Mouse (Mus musculus): ENCODE measurements around the gene Cyp2j9. TPM values are rescaled to one million over a fixed set of nuclear protein-coding genes. Genes with fewer than 3 reads are reported as not detected.

Gene Cyp2j9
- polyA plus RNA-seq, 1 experiment from 2014 or later, result 3.3 TPM

- H3K4me1 ChIP-seq (ENCODE audit: control insufficient read depth, insufficient read depth, low read length), result no peaks in the 10 kb centered on the region
- H3K36me3 ChIP-seq (ENCODE audit: control insufficient read depth, insufficient read depth, low read length), result no peaks in the 10 kb centered on the region
- no peak overlapping the region for H3K4me3 ChIP-seq (ENCODE audit: low read depth, low read length)
- no peak overlapping the region for H3K27ac ChIP-seq (replicated peaks; ENCODE audit: low read depth, low read length)
- H3K9ac ChIP-seq (ENCODE audit: low read depth, low read length), result no peak overlapping the region
- DNase-seq (ENCODE audit: low spot score), result no peak
- ATAC-seq (ENCODE audit: low read depth), result no peak
- H3K9me3 ChIP-seq (ENCODE audit: control insufficient read depth, low read length), result no peaks in the 10 kb centered on the region
- H3K4me2 ChIP-seq (ENCODE audit: low read depth, low read length), result no peak overlapping the region
- H3K27me3 ChIP-seq (replicated peaks; ENCODE audit: control insufficient read depth, insufficient read depth, low read length), result no peaks in the 10 kb centered on the region
Measured at GRCm38 (mm10) chr4:96565808-96566207, 25.6 kb downstream of the Cyp2j9 start.

GRCm38 (mm10) chr4:96560464-96560863 lies 30.9 kb downstream of the Cyp2j9 start:
- Histone ChIP-seq H3K4me2 (ENCODE audit: low read depth, low read length) (no peak overlapping the region), H3K27ac (replicated peaks; ENCODE audit: low read depth, low read length) (no peak overlapping the region), H3K9me3 (ENCODE audit: control insufficient read depth, low read length) (no peaks in the 10 kb centered on the region), H3K4me3 (ENCODE audit: low read depth, low read length) (no peak overlapping the region), H3K36me3 (ENCODE audit: control insufficient read depth, insufficient read depth, low read length) (no peaks in the 10 kb centered on the region), H3K4me1 (ENCODE audit: control insufficient read depth, insufficient read depth, low read length) (no peaks in the 10 kb centered on the region), H3K9ac (ENCODE audit: low read depth, low read length) (no peak overlapping the region), H3K27me3 (replicated peaks; ENCODE audit: control insufficient read depth, insufficient read depth, low read length) (no peaks in the 10 kb centered on the region)
- DNase-seq (ENCODE audit: low spot score), result no peak
- no peak for ATAC-seq (ENCODE audit: low read depth)
- 74% methylated on average over 1 of the region's 1 CpGs for WGBS

- H3K4me3 ChIP-seq (ENCODE audit: low read depth, low read length), result no peak overlapping the region
- H3K9ac ChIP-seq (ENCODE audit: low read depth, low read length), result no peak overlapping the region
- H3K27me3 ChIP-seq (replicated peaks; ENCODE audit: control insufficient read depth, insufficient read depth, low read length), result no peaks in the 10 kb centered on the region
- DNase-seq (ENCODE audit: low spot score) (no peak), ATAC-seq (ENCODE audit: low read depth) (no peak)
- H3K9me3 ChIP-seq (ENCODE audit: control insufficient read depth, low read length), result no peaks in the 10 kb centered on the region
- H3K27ac ChIP-seq (replicated peaks; ENCODE audit: low read depth, low read length), result no peak overlapping the region
- H3K36me3 ChIP-seq (ENCODE audit: control insufficient read depth, insufficient read depth, low read length), result no peaks in the 10 kb centered on the region
- 87% methylated on average over 1 of the region's 1 CpGs for WGBS
- no peak overlapping the region for H3K4me2 ChIP-seq (ENCODE audit: low read depth, low read length)
- no peaks in the 10 kb centered on the region for H3K4me1 ChIP-seq (ENCODE audit: control insufficient read depth, insufficient read depth, low read length)
Measured at GRCm38 (mm10) chr4:96559781-96560180, 31.6 kb downstream of the Cyp2j9 start.

GRCm38 (mm10) chr4:96553133-96553819 lies 38.1 kb downstream of the Cyp2j9 start, which contains the start of gene Cyp2j6:
TSS of gene Cyp2j6 (minus strand) at chr4:96553661.
- Histone ChIP-seq H3K9ac (ENCODE audit: low read depth, low read length) (peak within 1 kb of the TSS; percentile 79), H3K27ac (replicated peaks; ENCODE audit: low read depth, low read length) (peak within 1 kb of the TSS; percentile 63), H3K27me3 (replicated peaks; ENCODE audit: control insufficient read depth, insufficient read depth, low read length) (no peaks in the 10 kb centered on the region), H3K36me3 (ENCODE audit: control insufficient read depth, insufficient read depth, low read length) (no peaks in the 10 kb centered on the region), H3K4me3 (ENCODE audit: low read depth, low read length) (peak within 1 kb of the TSS; percentile 68), H3K4me2 (ENCODE audit: low read depth, low read length) (peak within 1 kb of the TSS; percentile 73), H3K9me3 (ENCODE audit: control insufficient read depth, low read length) (no peaks in the 10 kb centered on the region), H3K4me1 (ENCODE audit: control insufficient read depth, insufficient read depth, low read length) (peaks cover 8% of the 10 kb centered on the region)
- ATAC-seq (ENCODE audit: low read depth) (peak; percentile 97), DNase-seq (ENCODE audit: low spot score) (peak; percentile 89)
- 1% methylated on average over 12 of the region's 16 CpGs for WGBS

- Histone ChIP-seq H3K27me3 (replicated peaks; ENCODE audit: control insufficient read depth, insufficient read depth, low read length) (no peaks in the 10 kb centered on the region), H3K27ac (replicated peaks; ENCODE audit: low read depth, low read length) (no peak overlapping the region), H3K4me1 (ENCODE audit: control insufficient read depth, insufficient read depth, low read length) (peaks cover 8% of the 10 kb centered on the region), H3K36me3 (ENCODE audit: control insufficient read depth, insufficient read depth, low read length) (no peaks in the 10 kb centered on the region), H3K4me2 (ENCODE audit: low read depth, low read length) (peak overlapping the region; percentile 36), H3K4me3 (ENCODE audit: low read depth, low read length) (no peak overlapping the region), H3K9me3 (ENCODE audit: control insufficient read depth, low read length) (no peaks in the 10 kb centered on the region), H3K9ac (ENCODE audit: low read depth, low read length) (0 out of 2 replicates have a peak overlapping the region, but pooled peaks have one; percentile 30)
- DNase-seq (ENCODE audit: low spot score) (no peak), ATAC-seq (ENCODE audit: low read depth) (no peak)
- 88% methylated on average over 3 of the region's 3 CpGs for WGBS
Measured at GRCm38 (mm10) chr4:96551619-96552018, 39.8 kb downstream of the Cyp2j9 start.

GRCm38 (mm10) chr4:96545976-96546375 lies 45.4 kb downstream of the Cyp2j9 start:
- H3K4me2 ChIP-seq (ENCODE audit: low read depth, low read length), result no peak overlapping the region
- no peaks in the 10 kb centered on the region for H3K36me3 ChIP-seq (ENCODE audit: control insufficient read depth, insufficient read depth, low read length)
- no peaks in the 10 kb centered on the region for H3K4me1 ChIP-seq (ENCODE audit: control insufficient read depth, insufficient read depth, low read length)
- H3K9me3 ChIP-seq (ENCODE audit: control insufficient read depth, low read length), result no peaks in the 10 kb centered on the region
- no peaks in the 10 kb centered on the region for H3K27me3 ChIP-seq (replicated peaks; ENCODE audit: control insufficient read depth, insufficient read depth, low read length)
- 34% methylated on average over 1 of the region's 1 CpGs for WGBS
- H3K4me3 ChIP-seq (ENCODE audit: low read depth, low read length), result no peak overlapping the region
- H3K9ac ChIP-seq (ENCODE audit: low read depth, low read length), result no peak overlapping the region
- peak; percentile 29 for DNase-seq (ENCODE audit: low spot score)
- no peak overlapping the region for H3K27ac ChIP-seq (replicated peaks; ENCODE audit: low read depth, low read length)
- ATAC-seq (ENCODE audit: low read depth), result no peak

GRCm38 (mm10) chr4:96525772-96526171 lies 65.6 kb downstream of the Cyp2j9 start:
- Histone ChIP-seq H3K4me3 (ENCODE audit: low read depth, low read length) (no peak overlapping the region), H3K27ac (replicated peaks; ENCODE audit: low read depth, low read length) (no peak overlapping the region)
- 30% methylated on average over 1 of the region's 1 CpGs for WGBS

GRCm38 (mm10) chr4:96522256-96522655 lies 69.1 kb downstream of the Cyp2j9 start:
- WGBS, result 91% methylated on average over 2 of the region's 2 CpGs
- 0 out of 2 replicates have a peak, but pooled peaks cover 8% of the 10 kb centered on the region for H3K36me3 ChIP-seq (ENCODE audit: control insufficient read depth, insufficient read depth, low read length)

More at GRCm38 (mm10) chr4:96525772-96526171, 65.6 kb downstream of the Cyp2j9 start:
- H3K36me3 ChIP-seq (ENCODE audit: control insufficient read depth, insufficient read depth, low read length), result 0 out of 2 replicates have a peak, but pooled peaks cover 11% of the 10 kb centered on the region
- ATAC-seq (ENCODE audit: low read depth), result no peak
- H3K4me2 ChIP-seq (ENCODE audit: low read depth, low read length), result no peak overlapping the region
- no peak overlapping the region for H3K9ac ChIP-seq (ENCODE audit: low read depth, low read length)
- H3K9me3 ChIP-seq (ENCODE audit: control insufficient read depth, low read length), result no peaks in the 10 kb centered on the region
- no peaks in the 10 kb centered on the region for H3K27me3 ChIP-seq (replicated peaks; ENCODE audit: control insufficient read depth, insufficient read depth, low read length)
- DNase-seq (ENCODE audit: low spot score), result no peak
- no peaks in the 10 kb centered on the region for H3K4me1 ChIP-seq (ENCODE audit: control insufficient read depth, insufficient read depth, low read length)

More at GRCm38 (mm10) chr4:96522256-96522655, 69.1 kb downstream of the Cyp2j9 start:
- DNase-seq (ENCODE audit: low spot score) (no peak), ATAC-seq (ENCODE audit: low read depth) (no peak)
- Histone ChIP-seq H3K27ac (replicated peaks; ENCODE audit: low read depth, low read length) (no peak overlapping the region), H3K4me2 (ENCODE audit: low read depth, low read length) (no peak overlapping the region), H3K4me3 (ENCODE audit: low read depth, low read length) (no peak overlapping the region), H3K9ac (ENCODE audit: low read depth, low read length) (no peak overlapping the region), H3K27me3 (replicated peaks; ENCODE audit: control insufficient read depth, insufficient read depth, low read length) (no peaks in the 10 kb centered on the region), H3K4me1 (ENCODE audit: control insufficient read depth, insufficient read depth, low read length) (no peaks in the 10 kb centered on the region), H3K9me3 (ENCODE audit: control insufficient read depth, low read length) (no peaks in the 10 kb centered on the region)
